Mouse (Mus musculus) kidney, adult 2 months (tissue): ENCODE data around the gene Lrp5.

Source experiments
- CTCF ChIP-seq: fragments of 200-500 bp; conservative IDR thresholded peaks from 2 replicates; pipeline ENCODE4 v1.5.1; 2011; ENCODE audit warnings: low read depth, mild to moderate bottlenecking, control low read depth, low read length, moderate library complexity, mixed read lengths; ENCODE audit not compliant: insufficient read depth, insufficient read length
- POLR2A ChIP-seq: fragments of 200-500 bp; IDR thresholded peaks from one replicate; pipeline ENCODE4 v1.6.1; 2011; ENCODE audit warnings: low read depth, low read length, control low read depth

GRCm38 (mm10) chr19:3577911-3578290 lies 108.5 kb downstream of the Lrp5 start:
- TF ChIP-seq CTCF (no peak), POLR2A (no peak)
